Mouse (Mus musculus) intestine, embryonic 16.5 days (tissue): Measurements from ENCODE around the gene Otulin. TPM values are rescaled to one million over a fixed set of nuclear protein-coding genes. Genes with fewer than 3 reads are reported as not detected.
A peak's percentile ranks its signal among the peaks of the same experiment; 100 is the strongest.

ENCODE experiments used
- ATAC-seq: fragments of 200-750 bp; cut with Nextera tagmentation; 2 replicates; pipeline ENCODE4 v1.8.0; 2017; ENCODE audit warnings: moderate TSS enrichment, moderate library complexity
- H3K27ac ChIP-seq: fragments of 300-500 bp; sonication (generic); 2 replicates; pipeline ENCODE4 v1.5.1; 2014; ENCODE audit warnings: mild to moderate bottlenecking, low read length
- H3K27me3 ChIP-seq: fragments of 300-500 bp; sonication (generic); replicated peaks from 2 replicates; pipeline ENCODE4 v1.6.1; 2014; ENCODE audit warnings: low read length, control low read depth, mixed read lengths; ENCODE audit not compliant: control insufficient read depth, insufficient read depth
- H3K36me3 ChIP-seq: fragments of 300-500 bp; sonication (generic); 2 replicates; pipeline ENCODE4 v1.6.1; 2014; ENCODE audit warnings: low read length, control low read depth; ENCODE audit not compliant: control insufficient read depth, insufficient read depth
- H3K4me1 ChIP-seq: fragments of 300-500 bp; sonication (generic); 2 replicates; pipeline ENCODE4 v1.6.1; 2014; ENCODE audit warnings: low read length, control low read depth, mixed read lengths; ENCODE audit not compliant: control insufficient read depth, insufficient read depth
- H3K4me2 ChIP-seq: fragments of 300-500 bp; sonication (generic); 2 replicates; pipeline ENCODE4 v1.6.1; 2014; ENCODE audit warnings: low read depth, low read length, control low read depth
- H3K4me3 ChIP-seq: fragments of 300-500 bp; sonication (generic); 2 replicates; pipeline ENCODE4 v1.5.1; 2014; ENCODE audit warnings: mild to moderate bottlenecking, low read length
- H3K9ac ChIP-seq: fragments of 300-500 bp; sonication (generic); 2 replicates; pipeline ENCODE4 v1.6.1; 2014; ENCODE audit warnings: low read depth, low read length
- H3K9me3 ChIP-seq: fragments of 300-500 bp; sonication (generic); 2 replicates; pipeline ENCODE4 v1.6.1; 2016; ENCODE audit warnings: low read length, control low read depth; ENCODE audit not compliant: control insufficient read depth
- WGBS: fragments of 180-500 bp; shearing (Covaris S2); extraction: QIAGEN DNeasy Blood & Tissue Kit; methylation state at CpG from one replicate; pipeline ENCODE4 v1.1.7; 2014; 5-methylcytosine and 5-hydroxymethylcytosine counted together
- polyA plus RNA-seq: library from polyadenylated mRNA; unstranded; fragments of >200 nt; fragmentation: Nextera tagmentation; extraction: Ambion mirVana; gene quantifications from 2 replicates; pipeline ENCODE4 v1.2.1, GENCODE M21; 2015

Gene Otulin
- polyA plus RNA-seq, 1 experiment from 2014 or later = 4.7 TPM

- 63% methylated on average over 4 of the region's 4 CpGs for WGBS
- H3K9ac ChIP-seq = no peak overlapping the region
- ATAC-seq = no peak
- no peaks in the 10 kb centered on the region for H3K27me3 ChIP-seq
- no peaks in the 10 kb centered on the region for H3K9me3 ChIP-seq
- H3K4me1 ChIP-seq = peaks cover 16% of the 10 kb centered on the region; the same call in 1 of the 2 replicates
- H3K4me3 ChIP-seq = no peak overlapping the region
- H3K27ac ChIP-seq = no peak overlapping the region
- H3K36me3 ChIP-seq = no peaks in the 10 kb centered on the region
- no peak overlapping the region for H3K4me2 ChIP-seq
These were observed 92.8 kb downstream of the Otulin start for GRCm38 (mm10) chr15:27537519-27538223.

GRCm38 (mm10) chr15:27536771-27537170 lies 93.7 kb downstream of the Otulin start:
- Histone ChIP-seq H3K9ac (no peak overlapping the region), H3K4me1 (peaks cover 16% of the 10 kb centered on the region; the same call in 1 of the 2 replicates), H3K27me3 (no peaks in the 10 kb centered on the region), H3K27ac (no peak overlapping the region), H3K4me2 (no peak overlapping the region), H3K36me3 (no peaks in the 10 kb centered on the region), H3K4me3 (no peak overlapping the region), H3K9me3 (no peaks in the 10 kb centered on the region)
- WGBS = 49% methylated on average over 5 of the region's 5 CpGs
- ATAC-seq = no peak; the same call in 1 of the 2 replicates

GRCm38 (mm10) chr15:27536186-27536585 lies 94.3 kb downstream of the Otulin start:
- Histone ChIP-seq H3K27ac (no peak overlapping the region), H3K9me3 (no peaks in the 10 kb centered on the region), H3K4me2 (no peak overlapping the region), H3K27me3 (no peaks in the 10 kb centered on the region), H3K4me1 (peaks cover 16% of the 10 kb centered on the region; the same call in 1 of the 2 replicates), H3K36me3 (no peaks in the 10 kb centered on the region), H3K4me3 (no peak overlapping the region), H3K9ac (no peak overlapping the region)
- no peak for ATAC-seq
- 85% methylated on average over 7 of the region's 7 CpGs for WGBS

GRCm38 (mm10) chr15:27535681-27536080 lies 94.8 kb downstream of the Otulin start:
- H3K27me3 ChIP-seq = no peaks in the 10 kb centered on the region
- peaks cover 16% of the 10 kb centered on the region; the same call in 1 of the 2 replicates for H3K4me1 ChIP-seq
- ATAC-seq = no peak
- no peaks in the 10 kb centered on the region for H3K9me3 ChIP-seq
- H3K9ac ChIP-seq = no peak overlapping the region
- no peak overlapping the region for H3K27ac ChIP-seq
- 83% methylated on average over 4 of the region's 4 CpGs for WGBS
- no peak overlapping the region for H3K4me3 ChIP-seq
- H3K4me2 ChIP-seq = no peak overlapping the region
- no peaks in the 10 kb centered on the region for H3K36me3 ChIP-seq

- no peak for ATAC-seq
- H3K9me3 ChIP-seq = no peaks in the 10 kb centered on the region
- 49% methylated on average over 3 of the region's 3 CpGs for WGBS
These were observed 97.5 kb downstream of the Otulin start for GRCm38 (mm10) chr15:27533036-27533435.

GRCm38 (mm10) chr15:27530023-27530422 lies 100.5 kb downstream of the Otulin start:
- H3K4me3 ChIP-seq = no peak overlapping the region
- H3K4me1 ChIP-seq = peaks cover 6% of the 10 kb centered on the region; the same call in 1 of the 2 replicates
- WGBS = 58% methylated on average over 4 of the region's 4 CpGs
- no peak for ATAC-seq
- H3K9me3 ChIP-seq = no peaks in the 10 kb centered on the region
- no peaks in the 10 kb centered on the region for H3K36me3 ChIP-seq
- H3K9ac ChIP-seq = no peak overlapping the region
- no peaks in the 10 kb centered on the region for H3K27me3 ChIP-seq
- no peak overlapping the region for H3K27ac ChIP-seq
- no peak overlapping the region for H3K4me2 ChIP-seq

More at GRCm38 (mm10) chr15:27533036-27533435, 97.5 kb downstream of the Otulin start:
- no peak overlapping the region for H3K4me3 ChIP-seq
- peaks cover 9% of the 10 kb centered on the region; the same call in 1 of the 2 replicates for H3K4me1 ChIP-seq
- H3K27ac ChIP-seq = no peak overlapping the region
- no peaks in the 10 kb centered on the region for H3K27me3 ChIP-seq
- no peaks in the 10 kb centered on the region for H3K36me3 ChIP-seq
- H3K9ac ChIP-seq = no peak overlapping the region
- H3K4me2 ChIP-seq = no peak overlapping the region

- no peak overlapping the region for H3K4me3 ChIP-seq
- no peak for ATAC-seq
- H3K4me2 ChIP-seq = no peak overlapping the region
- no peaks in the 10 kb centered on the region for H3K36me3 ChIP-seq
- no peak overlapping the region for H3K9ac ChIP-seq
- no peaks in the 10 kb centered on the region for H3K27me3 ChIP-seq
- no peak overlapping the region for H3K27ac ChIP-seq
- no peaks in the 10 kb centered on the region for H3K9me3 ChIP-seq
- peaks cover 8% of the 10 kb centered on the region; the same call in 1 of the 2 replicates for H3K4me1 ChIP-seq
- 70% methylated on average over 4 of the region's 4 CpGs for WGBS
These were observed 101.6 kb downstream of the Otulin start for GRCm38 (mm10) chr15:27528896-27529295.

- H3K9ac ChIP-seq = no peak overlapping the region
- no peaks in the 10 kb centered on the region for H3K36me3 ChIP-seq
- no peaks in the 10 kb centered on the region for H3K27me3 ChIP-seq
- no peaks in the 10 kb centered on the region for H3K9me3 ChIP-seq
- H3K4me2 ChIP-seq = no peak overlapping the region
- no peak overlapping the region for H3K4me3 ChIP-seq
- ATAC-seq = 0 out of 2 replicates have a peak, but pooled peaks have one; percentile 7
- peak overlapping the region; percentile 37; the same call in 1 of the 2 replicates for H3K27ac ChIP-seq
- WGBS = 43% methylated on average over 12 of the region's 12 CpGs
- peaks cover 8% of the 10 kb centered on the region; the same call in 1 of the 2 replicates for H3K4me1 ChIP-seq
These were observed 105.1 kb downstream of the Otulin start for GRCm38 (mm10) chr15:27525233-27526005.

- Histone ChIP-seq H3K4me2 (no peak overlapping the region), H3K4me3 (no peak overlapping the region), H3K9me3 (no peaks in the 10 kb centered on the region), H3K4me1 (0 out of 2 replicates have a peak, but pooled peaks cover under 1% of the 10 kb centered on the region), H3K27ac (no peak overlapping the region), H3K9ac (no peak overlapping the region), H3K27me3 (no peaks in the 10 kb centered on the region), H3K36me3 (no peaks in the 10 kb centered on the region)
- WGBS = 91% methylated on average over 7 of the region's 7 CpGs
- ATAC-seq = no peak
These were observed 110.6 kb downstream of the Otulin start for GRCm38 (mm10) chr15:27519857-27520256.
